Mouse (Mus musculus) layer of hippocampus, adult 8-10 months (tissue): ENCODE measurements around the gene Ttc37. TPM values are rescaled to one million over a fixed set of nuclear protein-coding genes. Genes with fewer than 3 reads are reported as not detected.
A peak's percentile ranks its signal among the peaks of the same experiment; 100 is the strongest.

Experiments used
- DNase-seq, 2 experiments: peaks; one replicate each; pipeline ENCODE4 v3.0.0; 2022; ENCODE audit warnings: low spot score in 2 of 2
- total RNA-seq, 4 experiments: library from RNA; stranded (reverse); gene quantifications; 2 replicates each; pipeline ENCODE4 v1.2.4; 2022

The Ttc37 gene
- 10 to 100 TPM; 17.4 to 26.8 (median 21.7) TPM for total RNA-seq

- peak; percentile 94 to 95 for DNase-seq
Observed at GRCm38 (mm10) chr13:76098493-76099303, at the start of gene Ttc37, which contains the start of gene Arsk. Gene Ttc37, plus strand, starts transcription at chr13:76098734. Gene Arsk, minus strand, starts transcription at chr13:76098660.

- DNase-seq, result peak; percentile 9 to 21
Observed at GRCm38 (mm10) chr13:76055391-76056232, 42.9 kb upstream of the Ttc37 start.

DNA sequence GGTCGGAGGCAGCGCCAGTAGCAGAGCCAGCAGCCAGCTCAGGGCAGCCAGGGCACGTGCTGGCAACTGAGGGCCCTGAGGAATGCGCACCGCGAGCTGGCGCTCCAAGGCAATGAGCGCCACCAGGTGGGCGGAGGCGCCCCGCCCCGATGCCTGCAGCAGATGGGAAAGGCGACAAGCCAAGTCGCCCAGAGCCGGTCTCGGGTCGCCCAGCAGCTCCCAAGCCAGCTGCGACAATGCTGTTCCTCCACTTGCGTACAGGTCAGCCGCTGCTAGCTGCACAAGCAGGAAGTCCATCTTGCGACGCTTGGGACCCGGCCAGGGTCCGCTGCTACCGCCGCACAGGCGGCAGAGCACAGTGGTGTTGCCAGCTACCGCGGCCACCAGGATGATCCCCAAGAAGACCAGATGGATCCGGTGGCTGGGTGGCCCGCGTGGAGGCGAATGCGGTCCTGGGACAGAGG lies 42.2 kb upstream of the Ttc37 start:
- DNase-seq, result peak; percentile 44 to 66

DNA sequence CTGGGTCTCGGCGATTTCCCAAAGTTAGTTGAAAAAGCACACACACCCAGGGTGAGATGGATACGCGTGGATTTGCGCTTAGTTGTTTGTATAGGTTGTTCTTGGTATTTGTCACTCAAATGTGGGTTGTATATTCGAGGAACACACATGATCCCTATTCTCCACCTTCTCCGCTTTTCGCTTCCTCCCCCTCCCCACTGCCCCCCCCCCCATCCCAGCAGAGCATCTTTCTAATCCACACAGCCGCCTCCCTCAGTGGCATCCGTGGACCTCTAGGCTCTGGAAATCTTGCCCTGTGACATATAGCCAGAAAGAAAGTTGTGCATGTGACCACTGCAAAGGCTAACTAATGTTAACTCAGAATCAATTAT lies 41.7 kb upstream of the Ttc37 start, which contains the start of gene Gpr150:
Gene Gpr150 (minus strand): TSS at position 101 of the 371 bp plus-strand sequence.
- no peak for DNase-seq

DNA sequence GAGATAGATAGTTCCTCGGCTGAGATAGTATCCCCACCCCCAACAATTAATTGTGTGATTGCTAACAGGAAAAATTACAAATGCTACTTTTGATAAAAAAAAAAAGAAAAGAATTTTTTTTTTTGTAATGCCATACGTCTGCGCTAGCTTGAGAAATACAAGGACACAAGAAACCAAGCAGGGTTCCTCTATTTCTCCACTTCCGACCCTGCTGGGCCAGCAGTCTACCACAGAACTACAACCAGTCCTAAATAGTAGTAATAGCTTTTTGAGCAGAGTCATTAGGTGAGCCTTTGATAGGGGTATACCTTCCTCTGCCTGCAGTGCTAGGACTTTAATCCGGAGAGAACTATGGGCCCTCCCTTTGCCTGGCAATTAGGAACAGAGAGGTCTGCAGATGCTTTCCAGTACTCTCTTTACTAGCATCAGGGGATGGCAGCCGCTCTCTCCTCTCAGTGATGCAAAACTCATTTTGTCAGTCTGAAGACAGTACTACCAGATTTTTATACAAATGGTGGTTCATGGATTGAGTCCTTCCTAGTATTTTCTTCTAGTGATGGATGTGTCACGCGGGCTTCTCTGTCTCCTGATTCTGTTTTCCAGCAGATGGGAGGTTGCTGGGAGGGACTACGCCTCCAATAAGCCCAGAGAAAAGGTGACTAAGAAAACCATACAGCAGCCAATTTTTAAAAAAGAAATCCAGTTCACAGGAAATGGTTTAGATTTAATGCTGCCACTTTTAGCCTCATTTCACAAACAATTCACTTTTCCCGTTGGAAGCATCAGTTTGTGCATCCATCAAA lies 41.1 kb upstream of the Ttc37 start:
- peak; percentile 15 to 24 for DNase-seq

DNA sequence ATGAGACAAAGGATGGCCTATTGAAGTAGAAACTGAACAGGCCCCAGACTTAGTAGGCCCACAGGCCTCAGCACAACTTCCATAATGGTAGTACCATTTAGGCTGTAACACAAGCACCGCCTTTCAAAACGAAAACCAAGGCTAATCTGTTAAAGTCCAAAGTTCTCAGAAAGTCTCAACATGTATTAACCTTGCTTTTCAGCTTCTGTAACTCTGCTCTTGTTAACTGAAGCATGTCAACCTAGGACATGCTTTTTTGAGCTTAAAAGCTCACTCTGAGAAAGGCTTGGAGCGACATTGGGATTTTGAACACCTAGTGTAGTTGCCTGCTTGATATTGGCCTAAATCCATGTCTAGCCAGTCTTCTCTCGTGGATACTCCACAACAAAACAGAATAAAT lies 38.9 kb upstream of the Ttc37 start:
- DNase-seq, result no peak

- no peak for DNase-seq
Observed at GRCm38 (mm10) chr13:76062126-76062525, 36.4 kb upstream of the Ttc37 start.

GRCm38 (mm10) chr13:76062569-76062968 lies 36.0 kb upstream of the Ttc37 start:
- no peak for DNase-seq

- DNase-seq, result no peak
Observed at GRCm38 (mm10) chr13:76063548-76063947, 35.0 kb upstream of the Ttc37 start.

DNA sequence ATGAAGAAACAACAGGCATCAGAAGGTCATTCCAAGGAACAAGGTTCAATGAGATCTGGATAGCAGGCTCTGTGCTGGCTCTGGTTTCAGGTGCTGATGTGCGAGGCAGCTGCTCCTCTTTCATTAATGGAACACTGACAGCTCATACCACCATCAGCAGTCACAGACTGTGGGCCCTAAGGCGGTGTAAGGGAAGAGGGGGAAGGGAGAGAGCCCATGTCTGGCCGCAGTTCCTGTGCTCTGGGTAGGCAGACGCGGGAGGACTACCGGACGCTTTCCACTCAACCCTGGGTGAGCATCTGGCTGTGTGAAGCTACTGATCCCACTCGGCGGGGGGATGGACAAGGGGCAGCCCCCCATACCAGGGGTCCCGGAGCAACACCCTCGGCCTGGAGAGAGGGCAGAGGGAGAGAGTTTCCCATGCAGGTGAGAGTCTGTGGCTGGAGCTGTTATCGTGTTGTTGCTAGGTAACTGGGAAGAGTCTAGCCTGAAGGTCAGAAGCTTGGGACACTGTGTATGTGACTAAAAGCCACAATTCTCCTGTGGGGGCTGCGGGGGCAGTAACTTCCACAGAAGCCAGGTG lies 34.1 kb upstream of the Ttc37 start:
- DNase-seq, result no peak

- no peak for DNase-seq
Observed at GRCm38 (mm10) chr13:76074323-76074722, 24.2 kb upstream of the Ttc37 start.

GRCm38 (mm10) chr13:76098116-76098492 lies 430 bp upstream of the Ttc37 start:
- DNase-seq, result no peak

- DNase-seq, result no peak
Observed at GRCm38 (mm10) chr13:76101989-76102388, 3.5 kb downstream of the Ttc37 start.

GRCm38 (mm10) chr13:76109069-76109824 lies 10.7 kb downstream of the Ttc37 start:
- DNase-seq, result no peak

DNA sequence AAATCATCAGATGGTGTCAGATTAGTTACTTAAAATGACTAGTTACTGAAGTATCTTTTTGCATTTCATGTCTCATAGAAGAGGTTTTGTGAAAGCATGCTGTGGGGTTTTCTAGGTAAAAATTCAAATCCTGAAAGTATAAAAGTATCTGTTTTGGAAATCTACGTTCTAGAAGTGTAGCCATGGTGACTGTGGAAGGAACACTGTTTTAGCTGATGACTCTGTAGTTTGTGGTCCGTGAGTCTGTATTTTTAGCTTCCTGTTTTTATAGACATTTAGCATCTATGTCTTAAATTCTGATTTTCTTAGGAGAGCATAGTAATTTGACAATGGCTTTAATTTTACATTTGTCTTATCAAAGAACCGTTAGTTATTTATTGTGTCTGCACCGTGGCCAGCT lies 30.3 kb downstream of the Ttc37 start:
- DNase-seq, result no peak

- DNase-seq, result no peak
Observed at GRCm38 (mm10) chr13:76132415-76132814, 33.9 kb downstream of the Ttc37 start.

GRCm38 (mm10) chr13:76138862-76139261 lies 40.3 kb downstream of the Ttc37 start:
- no peak for DNase-seq

DNA sequence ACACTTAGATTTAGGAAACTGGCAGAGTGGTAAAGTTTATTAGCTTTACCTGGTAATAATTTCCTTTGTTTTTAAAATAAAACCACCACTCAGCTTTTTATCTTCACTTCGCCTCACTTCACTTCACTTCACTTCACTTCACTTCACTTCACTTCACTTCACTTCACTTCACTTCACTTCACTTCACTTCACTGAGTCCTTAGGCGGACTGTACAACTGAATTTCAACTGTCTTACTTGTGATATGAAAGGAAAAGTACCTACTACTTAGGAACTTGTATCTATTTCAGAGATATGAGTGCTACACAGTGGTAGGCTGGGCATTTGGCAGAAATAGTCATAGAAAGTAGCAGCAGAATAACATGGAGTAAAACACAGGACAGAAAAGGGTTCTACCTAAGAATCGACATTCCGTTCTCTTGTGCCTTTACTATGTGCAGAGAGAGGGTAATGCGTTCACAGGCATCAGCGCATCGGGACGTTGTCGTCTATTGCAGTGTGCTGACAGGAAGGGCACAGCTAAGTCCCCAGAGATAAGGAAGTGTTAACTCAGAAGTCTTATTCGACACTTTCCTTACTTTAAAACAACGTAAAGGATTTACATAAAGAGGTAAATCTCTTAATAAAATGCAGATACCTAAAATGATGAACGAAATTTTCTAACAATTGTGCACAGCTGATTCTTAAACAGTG lies 42.7 kb downstream of the Ttc37 start:
- DNase-seq, result no peak

- no peak for DNase-seq
Observed at GRCm38 (mm10) chr13:76150483-76150882, 51.9 kb downstream of the Ttc37 start.

- DNase-seq, result no peak
Observed at GRCm38 (mm10) chr13:76157099-76157498, 58.6 kb downstream of the Ttc37 start.
